Mouse (Mus musculus) skeletal muscle tissue, postnatal 0 days (tissue): ENCODE measurements around the gene Fam181b. TPM values are rescaled to one million over a fixed set of nuclear protein-coding genes. Genes with fewer than 3 reads are reported as not detected.

Experiments
- polyA plus RNA-seq: library from polyadenylated mRNA; unstranded; fragments of >200 nt; fragmentation: Nextera tagmentation; extraction: Ambion mirVana; gene quantifications from 2 replicates; pipeline ENCODE4 v1.2.1, GENCODE M21; 2015

Fam181b gene
- polyA plus RNA-seq, result 2.7 and 3.7 TPM in 2 replicates

GRCm38 (mm10) chr7:93079785-93080730 lies at the start of gene Fam181b:
Gene Fam181b, plus strand, starts transcription at chr7:93079865.

Other genes with a start within 250 kb of the Fam181b start
- gene Ddias, start 205.6 kb upstream of the Fam181b start, polyA plus RNA-seq, result 1.3 and 2.3 TPM in 2 replicates
- 14.6 and 15.9 TPM in 2 replicates for gene Prcp, start 205.4 kb upstream of the Fam181b start, polyA plus RNA-seq